Mouse (Mus musculus) limb, embryonic 14.5 days (tissue): ENCODE measurements around the gene Zfp444. TPM values are rescaled to one million over a fixed set of nuclear protein-coding genes. Genes with fewer than 3 reads are reported as not detected.

ENCODE experiments used
- ATAC-seq: fragments of 200-750 bp; cut with Nextera tagmentation; 2 replicates; pipeline ENCODE4 v1.8.0; 2017; ENCODE audit warnings: low read depth, moderate number of reproducible peaks, moderate TSS enrichment; ENCODE audit not compliant: low FRiP score
- DNase-seq: peaks from one replicate; pipeline ENCODE4 v3.0.0-alpha.2; 2015; ENCODE audit warnings: low spot score
- H3K27ac ChIP-seq: fragments of 300-500 bp; sonication (generic); replicated peaks from 2 replicates; pipeline ENCODE4 v1.5.1; 2014; ENCODE audit warnings: low read depth, mild to moderate bottlenecking, low read length, moderate library complexity, mixed read lengths
- H3K27me3 ChIP-seq: fragments of 300-500 bp; sonication (generic); 2 replicates; pipeline ENCODE4 v1.6.1; 2014; ENCODE audit warnings: low read length, mixed read lengths; ENCODE audit not compliant: control insufficient read depth, insufficient read depth
- H3K36me3 ChIP-seq: fragments of 300-500 bp; sonication (generic); 2 replicates; pipeline ENCODE4 v1.6.1; 2014; ENCODE audit warnings: mild to moderate bottlenecking, low read length, moderate library complexity, mixed read lengths; ENCODE audit not compliant: control insufficient read depth, insufficient read depth
- H3K4me1 ChIP-seq: fragments of 300-500 bp; sonication (generic); 2 replicates; pipeline ENCODE4 v1.6.1; 2014; ENCODE audit warnings: antibody characterized with exemption, low read length, mixed read lengths; ENCODE audit not compliant: control insufficient read depth, insufficient read depth
- H3K4me2 ChIP-seq: fragments of 300-500 bp; sonication (generic); replicated peaks from 2 replicates; pipeline ENCODE4 v1.6.1; 2014; ENCODE audit warnings: low read depth, mild to moderate bottlenecking, low read length, moderate library complexity; ENCODE audit not compliant: severe bottlenecking
- H3K4me3 ChIP-seq: fragments of 300-500 bp; sonication (generic); replicated peaks from 2 replicates; pipeline ENCODE4 v1.5.1; 2014; ENCODE audit warnings: low read length
- H3K9ac ChIP-seq: fragments of 300-500 bp; sonication (generic); 2 replicates; pipeline ENCODE4 v1.6.1; 2014; ENCODE audit warnings: mild to moderate bottlenecking, low read depth, low read length, moderate library complexity; ENCODE audit not compliant: severe bottlenecking
- H3K9me3 ChIP-seq: fragments of 300-500 bp; sonication (generic); 2 replicates; pipeline ENCODE4 v1.6.1; 2016; ENCODE audit warnings: low read length; ENCODE audit not compliant: control insufficient read depth
- POLR2A ChIP-seq: fragments of 200-500 bp; IDR thresholded peaks from 2 replicates; pipeline ENCODE4 v1.8.0; 2012; ENCODE audit warnings: inconsistent platforms, mild to moderate bottlenecking, moderate library complexity, borderline replicate concordance; ENCODE audit not compliant: insufficient read depth, insufficient read length; ENCODE audit errors: extremely low read depth
- WGBS: fragments of 180-500 bp; shearing (Covaris S2); extraction: QIAGEN DNeasy Blood & Tissue Kit; methylation state at CpG from one replicate; pipeline ENCODE4 v1.1.7; 2014; 5-methylcytosine and 5-hydroxymethylcytosine counted together
- polyA plus RNA-seq, 2 experiments: library from polyadenylated mRNA; depleted of rRNA in 1 of 2; stranded (reverse) in 1 of 2; unstranded in 1 of 2; fragments of >200 nt; fragmentation: Nextera tagmentation in 1 of 2; extraction: Ambion mirVana in 1 of 2; gene quantifications; 2 replicates each; pipeline versions ENCODE4 v1.2.1 to v1.2.3; 2012 to 2014

Zfp444 gene
- polyA plus RNA-seq, 2 experiments = 50.6 to 54.2 TPM

DNA sequence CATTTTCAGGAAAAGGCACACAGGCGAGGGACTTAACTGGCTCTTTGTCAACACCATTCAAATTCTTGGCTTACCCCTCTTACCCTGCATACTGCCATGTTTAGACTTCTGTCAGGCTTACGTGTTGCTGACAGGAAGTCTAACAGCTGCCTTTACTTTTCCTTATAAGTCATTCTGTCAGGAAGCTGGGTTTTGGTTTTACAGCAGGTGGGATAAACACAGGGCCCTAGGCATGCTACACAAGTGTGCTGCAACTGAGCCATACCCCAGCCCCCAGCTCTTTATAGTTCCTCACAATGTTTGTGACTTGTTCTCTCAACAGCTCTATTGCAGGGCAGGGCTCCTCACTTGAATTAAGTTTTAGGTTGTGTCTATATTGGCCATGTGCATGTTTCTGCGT, 32.7 kb upstream of the Zfp444 start:
- TF ChIP-seq POLR2A = no peak
- 68% methylated on average over 3 of the region's 3 CpGs for WGBS
- no peak overlapping the region for H3K27ac ChIP-seq
- H3K4me1 ChIP-seq = no peaks in the 10 kb centered on the region
- DNase-seq (no peak), ATAC-seq (peak; percentile 43; the same call in 1 of the 2 replicates)
- H3K4me3 ChIP-seq = no peak overlapping the region
- H3K36me3 ChIP-seq = peaks cover 21% of the 10 kb centered on the region; the same call in 1 of the 2 replicates
- no peak overlapping the region for H3K9ac ChIP-seq
- H3K9me3 ChIP-seq = no peaks in the 10 kb centered on the region
- H3K27me3 ChIP-seq = no peaks in the 10 kb centered on the region
- no peak overlapping the region for H3K4me2 ChIP-seq

- ATAC-seq = no peak
- TF ChIP-seq POLR2A = no peak
- no peak overlapping the region for H3K4me3 ChIP-seq
- no peak overlapping the region for H3K4me2 ChIP-seq
- no peaks in the 10 kb centered on the region for H3K9me3 ChIP-seq
- no peak overlapping the region for H3K27ac ChIP-seq
- peaks cover 16% of the 10 kb centered on the region; the same call in 1 of the 2 replicates for H3K36me3 ChIP-seq
- no peak overlapping the region for H3K9ac ChIP-seq
- H3K27me3 ChIP-seq = no peaks in the 10 kb centered on the region
- DNase-seq = no peak
- H3K4me1 ChIP-seq = peaks cover 3% of the 10 kb centered on the region; the same call in 1 of the 2 replicates
- 90% methylated on average over 2 of the region's 2 CpGs for WGBS
Observed at GRCm38 (mm10) chr7:6143991-6144531, 28.0 kb upstream of the Zfp444 start.

- Histone ChIP-seq H3K4me2 (no peak overlapping the region), H3K4me3 (no peak overlapping the region), H3K27me3 (no peaks in the 10 kb centered on the region), H3K9me3 (no peaks in the 10 kb centered on the region), H3K4me1 (peaks cover 3% of the 10 kb centered on the region; the same call in 1 of the 2 replicates), H3K27ac (no peak overlapping the region), H3K9ac (no peak overlapping the region), H3K36me3 (peaks cover 9% of the 10 kb centered on the region; the same call in 1 of the 2 replicates)
- TF ChIP-seq POLR2A = no peak
- no peak for ATAC-seq
- peak; percentile 51 for DNase-seq
- WGBS = 90% methylated on average over 8 of the region's 8 CpGs
Observed at GRCm38 (mm10) chr7:6145423-6146188, 26.4 kb upstream of the Zfp444 start.

DNA sequence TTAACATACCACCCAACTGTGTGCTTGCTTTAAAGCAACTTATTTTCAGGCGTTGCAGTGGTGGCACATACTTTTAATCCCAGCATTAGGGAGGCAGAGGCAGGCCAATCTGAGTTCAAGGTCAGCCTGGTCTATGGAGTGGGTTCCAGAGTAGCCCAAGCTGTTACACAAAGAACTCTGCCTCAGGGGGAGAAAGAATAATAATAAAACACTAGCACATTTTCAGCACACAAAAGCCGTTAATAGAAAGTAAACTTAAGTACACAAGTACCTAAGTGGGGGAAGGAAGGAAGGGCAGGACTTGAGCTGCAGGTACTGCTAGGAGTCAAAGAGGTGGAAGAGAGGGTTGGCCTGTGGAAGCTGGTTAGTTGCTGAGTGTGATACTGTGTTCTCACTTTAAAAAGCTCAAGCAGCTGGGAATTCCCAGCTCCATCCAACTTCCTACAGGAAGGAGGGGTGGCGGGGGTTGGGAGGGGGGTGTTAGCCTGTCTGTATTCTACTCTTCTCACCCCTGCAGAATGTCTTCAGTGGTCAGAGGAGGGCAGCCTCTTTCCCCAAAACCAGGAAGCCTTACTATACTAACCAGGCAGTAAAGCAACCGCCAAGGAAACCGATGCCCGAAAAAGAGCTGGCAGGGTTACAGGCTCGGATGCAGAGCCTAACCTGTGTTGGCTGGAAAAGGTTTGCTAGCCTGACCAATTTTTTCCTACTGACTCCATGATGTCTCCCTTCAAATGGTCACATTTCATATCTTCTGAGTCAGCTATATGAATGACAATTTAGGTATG, 25.6 kb upstream of the Zfp444 start:
- no peak overlapping the region for H3K4me2 ChIP-seq
- no peaks in the 10 kb centered on the region for H3K27me3 ChIP-seq
- 78% methylated on average over 7 of the region's 7 CpGs for WGBS
- H3K36me3 ChIP-seq = 0 out of 2 replicates have a peak, but pooled peaks cover 7% of the 10 kb centered on the region
- H3K9ac ChIP-seq = no peak overlapping the region
- no peak for TF ChIP-seq POLR2A
- 0 out of 2 replicates have a peak overlapping the region, but pooled peaks have one; percentile 14 for H3K27ac ChIP-seq
- no peak for ATAC-seq
- no peak overlapping the region for H3K4me3 ChIP-seq
- no peaks in the 10 kb centered on the region for H3K9me3 ChIP-seq
- H3K4me1 ChIP-seq = peaks cover 3% of the 10 kb centered on the region; the same call in 1 of the 2 replicates
- DNase-seq = no peak

DNA sequence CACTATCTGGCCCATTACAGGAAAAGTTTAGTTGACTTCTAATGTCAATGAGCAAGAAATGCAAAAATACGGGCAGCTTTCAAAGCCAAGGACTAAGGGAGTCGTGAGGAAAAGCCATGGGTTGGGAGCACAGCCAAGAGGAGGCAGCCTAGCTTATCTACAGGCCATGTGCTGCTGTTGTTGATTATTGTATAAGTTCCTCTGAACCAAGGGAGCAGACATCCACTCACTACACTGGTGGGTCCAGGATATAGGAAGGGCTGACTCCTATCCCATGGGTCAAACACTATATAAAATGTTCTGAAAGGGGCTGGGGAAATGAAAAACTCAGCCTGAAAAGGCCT, 25.1 kb upstream of the Zfp444 start:
- DNase-seq = no peak
- H3K27ac ChIP-seq = no peak overlapping the region
- ATAC-seq = no peak
- 0 out of 2 replicates have a peak, but pooled peaks cover 5% of the 10 kb centered on the region for H3K36me3 ChIP-seq
- H3K27me3 ChIP-seq = no peaks in the 10 kb centered on the region
- peaks cover 3% of the 10 kb centered on the region; the same call in 1 of the 2 replicates for H3K4me1 ChIP-seq
- no peak overlapping the region for H3K4me2 ChIP-seq
- H3K9ac ChIP-seq = no peak overlapping the region
- TF ChIP-seq POLR2A = no peak
- no peak overlapping the region for H3K4me3 ChIP-seq
- 71% methylated on average over 2 of the region's 2 CpGs for WGBS
- H3K9me3 ChIP-seq = no peaks in the 10 kb centered on the region
